ENCODE assay signal across 5 mouse cellular contexts in genomic region chr19:53580271-53580670, GRCm38 (mm10). TPM values are rescaled to one million over a fixed set of nuclear protein-coding genes. Genes with fewer than 3 reads are reported as not detected.
A peak's percentile ranks its signal among the peaks of the same experiment; 100 is the strongest.
DNase-seq lines count a peak whose midpoint lies in the region; ATAC-seq and TF ChIP-seq lines count a peak whose summit lies in the region.
"Not testable (repeated sequence)": the region's sequence is repeated elsewhere in the genome, so short reads cannot be mapped to it uniquely, and the experiment has no call there.

No protein-coding gene starts in this region.

- 85% methylated on average over 8 of the region's 8 CpGs for WGBS in forebrain, embryonic 11.5 days
- 88% methylated on average over 8 of the region's 8 CpGs for WGBS in heart, embryonic 10.5 days
- 92% methylated on average over 8 of the region's 8 CpGs for WGBS in limb, embryonic 11.5 days
- 82% methylated on average over 8 of the region's 8 CpGs for WGBS in liver, postnatal 0 days (ENCODE audit: insufficient replicate concordance)

- ATAC-seq in forebrain, embryonic 11.5 days (replicated peaks; ENCODE audit: low FRiP score); limb, embryonic 11.5 days (ENCODE audit: insufficient number of reproducible peaks, low FRiP score, low TSS enrichment, low read depth); liver, postnatal 0 days: not testable (repeated sequence)

- not testable (repeated sequence) for H3K4me1 ChIP-seq in forebrain, embryonic 11.5 days (replicated peaks; ENCODE audit: control insufficient read depth, insufficient read depth, low read length); limb, embryonic 11.5 days (ENCODE audit: control insufficient read depth, insufficient read depth, low read length); liver, postnatal 0 days (ENCODE audit: insufficient read depth)
- H3K4me1 ChIP-seq in heart, embryonic 10.5 days = peaks cover 18% of the 10 kb centered on the region

- DNase-seq in forebrain, embryonic 11.5 days (ENCODE audit: low spot score) = peak; percentile 37
- peak; percentile 71 for DNase-seq in heart, embryonic 10.5 days (ENCODE audit: low spot score)
- DNase-seq in limb, embryonic 11.5 days (ENCODE audit: low spot score) = peak; percentile 17
- peak; percentile 9 for DNase-seq in liver, postnatal 0 days
- DNase-seq in neural tube, embryonic 10.5 days (ENCODE audit: extremely low spot score, low spot score) = peak; percentile 8

- not testable (repeated sequence) for H3K27me3 ChIP-seq in forebrain, embryonic 11.5 days (ENCODE audit: control insufficient read depth, insufficient read depth, low read length); heart, embryonic 10.5 days (ENCODE audit: insufficient read depth, poor library complexity, severe bottlenecking); limb, embryonic 11.5 days (ENCODE audit: control insufficient read depth, insufficient read depth, low read length); liver, postnatal 0 days (ENCODE audit: insufficient read depth, low read length)

- peaks cover 10% of the 10 kb centered on the region for H3K9me3 ChIP-seq in forebrain, embryonic 11.5 days (ENCODE audit: control insufficient read depth, low read length)
- H3K9me3 ChIP-seq in heart, embryonic 10.5 days = peaks cover 11% of the 10 kb centered on the region
- H3K9me3 ChIP-seq in limb, embryonic 11.5 days (ENCODE audit: control insufficient read depth, low read length) = peaks cover 10% of the 10 kb centered on the region; the same call in 1 of the 2 replicates
- not testable (repeated sequence) for H3K9me3 ChIP-seq in liver, postnatal 0 days (ENCODE audit: low read length)

- H3K27ac ChIP-seq in forebrain, embryonic 11.5 days (ENCODE audit: low read depth, low read length); heart, embryonic 10.5 days; limb, embryonic 11.5 days (replicated peaks; ENCODE audit: low read depth, low read length); liver, postnatal 0 days (ENCODE audit: low read depth): not testable (repeated sequence)

- not testable (repeated sequence) for H3K9ac ChIP-seq in forebrain, embryonic 11.5 days (ENCODE audit: low read length); limb, embryonic 11.5 days (ENCODE audit: low read length); liver, postnatal 0 days (replicated peaks)

- not testable (repeated sequence) for H3K36me3 ChIP-seq in forebrain, embryonic 11.5 days (ENCODE audit: control insufficient read depth, insufficient read depth, low read length); heart, embryonic 10.5 days; limb, embryonic 11.5 days (ENCODE audit: control insufficient read depth, insufficient read depth, low read length); liver, postnatal 0 days (replicated peaks; ENCODE audit: insufficient read depth, low read length)

- H3K4me2 ChIP-seq in forebrain, embryonic 11.5 days (ENCODE audit: low read depth, low read length, severe bottlenecking); limb, embryonic 11.5 days (ENCODE audit: low read depth, severe bottlenecking); liver, postnatal 0 days (ENCODE audit: low read depth, low read length): not testable (repeated sequence)

- TF ChIP-seq EP300 in liver, postnatal 0 days (IDR thresholded peaks at IDR 0.05; ENCODE audit: low read depth) = not testable (repeated sequence)

- not testable (repeated sequence) for TF ChIP-seq CTCF in liver, postnatal 0 days (IDR thresholded peaks at IDR 0.05; ENCODE audit: low read depth)

- not testable (repeated sequence) for H3K4me3 ChIP-seq in forebrain, embryonic 11.5 days (ENCODE audit: low read depth, low read length); heart, embryonic 10.5 days; limb, embryonic 11.5 days (ENCODE audit: low read depth, low read length); liver, postnatal 0 days (ENCODE audit: low read depth, low read length)

RNA-seq across cellular contexts. Expression of gene Nutf2-ps1, which starts 8.6 kb away (rescaled TPM):
- 433 and 467 TPM in 2 replicates for polyA plus RNA-seq in forebrain, embryonic 11.5 days (2014; fragmentation: Nextera tagmentation; extraction: Ambion mirVana)
- polyA plus RNA-seq in heart, embryonic 10.5 days (2016; fragmentation: Nextera tagmentation; extraction: Ambion mirVana) = 373 and 457 TPM in 2 replicates
- 471 and 513 TPM in 2 replicates for polyA plus RNA-seq in limb, embryonic 11.5 days (2014; fragmentation: Nextera tagmentation; extraction: Ambion mirVana)
- polyA plus RNA-seq in liver, postnatal 0 days (2015; fragmentation: Nextera tagmentation; extraction: Ambion mirVana) = 86.8 and 101 TPM in 2 replicates

RNA-seq across cellular contexts. Expression of gene Smc3, which starts 19.9 kb away (rescaled TPM):
- polyA plus RNA-seq in forebrain, embryonic 11.5 days (2014; fragmentation: Nextera tagmentation; extraction: Ambion mirVana) = 94.1 and 101 TPM in 2 replicates
- polyA plus RNA-seq in heart, embryonic 10.5 days (2016; fragmentation: Nextera tagmentation; extraction: Ambion mirVana) = 47.0 and 64.8 TPM in 2 replicates
- 92.8 and 99.7 TPM in 2 replicates for polyA plus RNA-seq in limb, embryonic 11.5 days (2014; fragmentation: Nextera tagmentation; extraction: Ambion mirVana)
- 19.4 and 19.7 TPM in 2 replicates for polyA plus RNA-seq in liver, postnatal 0 days (2015; fragmentation: Nextera tagmentation; extraction: Ambion mirVana)

RNA-seq across cellular contexts. Expression of gene Dusp5, which starts 51.4 kb away (rescaled TPM):
- polyA plus RNA-seq in forebrain, embryonic 11.5 days (2014; fragmentation: Nextera tagmentation; extraction: Ambion mirVana) = 4.4 and 4.5 TPM in 2 replicates
- polyA plus RNA-seq in heart, embryonic 10.5 days (2016; fragmentation: Nextera tagmentation; extraction: Ambion mirVana) = 11.9 and 15.9 TPM in 2 replicates
- polyA plus RNA-seq in limb, embryonic 11.5 days (2014; fragmentation: Nextera tagmentation; extraction: Ambion mirVana) = 3.5 and 3.8 TPM in 2 replicates
- polyA plus RNA-seq in liver, postnatal 0 days (2015; fragmentation: Nextera tagmentation; extraction: Ambion mirVana) = 2.7 and 3.4 TPM in 2 replicates

Comparison
In these comparisons a context has a peak if more than half of its experiments do, and no peak if none do; other contexts are left out.
1. DNase-seq: peak in every context shown above with its lines; median percentile 71 in heart, embryonic 10.5 days; 37 in forebrain, embryonic 11.5 days; 17 in limb, embryonic 11.5 days; 9 in liver, postnatal 0 days; 8 in neural tube, embryonic 10.5 days.